Mouse (Mus musculus) layer of hippocampus, adult 6 months (tissue): Measurements from ENCODE around the gene Vps29. TPM values are rescaled to one million over a fixed set of nuclear protein-coding genes. Genes with fewer than 3 reads are reported as not detected.

Experiments
- long read RNA-seq, 2 experiments: library from polyadenylated mRNA; unstranded; transcript quantifications; one replicate each; pipeline ENCODE4 v2.0.0; 2019 to 2020
- polyA plus RNA-seq: library from polyadenylated mRNA; unstranded; fragments of <200 nt; fragmentation: Nextera tagmentation; gene quantifications from 2 replicates; pipeline ENCODE4 v1.2.3, GENCODE M21; 2021

Gene Vps29
- polyA plus RNA-seq, result 376 and 407 TPM in 2 replicates
- long read RNA-seq, experiment 1, transcript Vps29-201 (4 exons, 874 nt), result minor isoform, 5 of 296 reads
- long read RNA-seq, experiment 1, transcript Vps29-208 (4 exons, 2,716 nt), result major isoform, 260 of 296 reads
- long read RNA-seq, experiment 1, partial matches to known transcripts, result 18 of 296 reads
- long read RNA-seq, experiment 1, other reads (novel, unspliced or antisense), result 8 of 296 reads
- long read RNA-seq, experiment 2, transcript Vps29-201 (4 exons, 874 nt), result minor isoform, 9 of 334 reads
- long read RNA-seq, experiment 2, transcript Vps29-208 (4 exons, 2,716 nt), result major isoform, 307 of 334 reads
- long read RNA-seq, experiment 2, partial matches to known transcripts, result 10 of 334 reads
- long read RNA-seq, experiment 2, other reads (novel, unspliced or antisense), result 7 of 334 reads

GRCm38 (mm10) chr5:122353807-122354491 is at the start of gene Vps29, which contains the start of gene Rad9b:
TSS of gene Vps29 (plus strand) at chr5:122354369.
TSS of gene Rad9b (minus strand) at chr5:122354233.

GRCm38 (mm10) chr5:122371591-122372191 is 17.5 kb downstream of the Vps29 start, which contains the start of gene Gpn3:
TSS of gene Gpn3 (plus strand) at chr5:122371876.

GRCm38 (mm10) chr5:122372192-122372769 is 18.1 kb downstream of the Vps29 start, which contains the start of gene Fam216a:
TSS of gene Fam216a (minus strand) at chr5:122372364.

GRCm38 (mm10) chr5:122391786-122392180 is 37.6 kb downstream of the Vps29 start, which contains the start of gene Arpc3:
TSS of gene Arpc3 (plus strand) at chr5:122391878.

Other genes starting within 250 kb of the Vps29 start
- gene Ccdc63, start 213.5 kb upstream of the Vps29 start, polyA plus RNA-seq, result 0.18 TPM in 1 of 2 replicates, not detected in the other
- 32.0 and 37.7 TPM in 2 replicates for gene Ppp1cc, start 196.1 kb upstream of the Vps29 start, polyA plus RNA-seq
- gene Hvcn1, start 147.6 kb upstream of the Vps29 start, polyA plus RNA-seq, result 3.3 and 3.6 TPM in 2 replicates
- 1.6 and 2.0 TPM in 2 replicates for gene Tctn1, start 89.9 kb upstream of the Vps29 start, polyA plus RNA-seq
- 6.9 and 7.2 TPM in 2 replicates for gene Pptc7, start 70.0 kb upstream of the Vps29 start, polyA plus RNA-seq
- 4.6 and 5.4 TPM in 2 replicates for gene Rad9b, start 136 bp upstream of the Vps29 start, polyA plus RNA-seq
- gene Gpn3, start 17.5 kb downstream of the Vps29 start, polyA plus RNA-seq, result 29.9 and 30.3 TPM in 2 replicates
- gene Fam216a, start 18.0 kb downstream of the Vps29 start, polyA plus RNA-seq, result 115 and 117 TPM in 2 replicates
- gene Arpc3, start 37.5 kb downstream of the Vps29 start, polyA plus RNA-seq, result 47.5 and 50.7 TPM in 2 replicates
- 20.0 and 20.7 TPM in 2 replicates for gene Anapc7, start 67.3 kb downstream of the Vps29 start, polyA plus RNA-seq
- 54.2 and 55.8 TPM in 2 replicates for gene Atp2a2, start 147.9 kb downstream of the Vps29 start, polyA plus RNA-seq